Mouse (Mus musculus): Measurements from ENCODE around the gene Galnt10.
"Not testable (repeated sequence)": the region's sequence is repeated elsewhere in the genome, so short reads cannot be mapped to it uniquely, and the experiment has no call there.

Gene Galnt10

DNA sequence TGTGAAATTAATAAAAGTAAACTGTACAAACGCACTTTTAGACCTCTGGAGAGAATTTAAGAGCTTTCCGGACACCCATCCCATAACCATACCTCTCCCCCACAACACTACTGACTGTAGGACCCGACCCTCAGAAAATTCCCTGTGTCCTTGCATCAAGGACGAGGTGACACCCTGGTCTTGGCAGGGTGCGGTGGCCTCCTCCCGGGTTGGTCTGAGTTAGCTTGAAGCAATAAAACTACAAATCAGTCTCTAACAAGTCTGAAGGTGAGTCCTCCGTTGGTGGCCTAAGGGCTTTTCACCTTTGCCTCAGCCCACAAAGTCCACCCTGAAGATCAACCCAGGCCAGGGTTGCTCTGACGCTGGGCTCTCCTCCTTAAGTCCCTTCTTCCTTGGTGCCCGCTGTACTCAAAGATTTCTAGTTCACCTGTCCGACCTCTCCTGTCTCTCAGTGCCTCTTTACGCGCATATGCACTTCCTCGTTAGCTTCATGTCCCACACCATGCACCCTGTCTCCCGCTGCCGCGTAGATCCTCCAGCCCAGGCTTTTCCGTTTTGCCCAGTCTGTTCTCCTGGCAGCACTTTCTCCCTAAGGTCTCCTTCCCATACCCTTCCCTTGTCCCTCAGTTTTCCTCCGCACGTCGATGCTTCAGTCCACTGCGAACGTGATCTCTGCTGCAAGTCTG is 155.2 kb downstream of the Galnt10 start:
- no peak for DNase-seq

DNA sequence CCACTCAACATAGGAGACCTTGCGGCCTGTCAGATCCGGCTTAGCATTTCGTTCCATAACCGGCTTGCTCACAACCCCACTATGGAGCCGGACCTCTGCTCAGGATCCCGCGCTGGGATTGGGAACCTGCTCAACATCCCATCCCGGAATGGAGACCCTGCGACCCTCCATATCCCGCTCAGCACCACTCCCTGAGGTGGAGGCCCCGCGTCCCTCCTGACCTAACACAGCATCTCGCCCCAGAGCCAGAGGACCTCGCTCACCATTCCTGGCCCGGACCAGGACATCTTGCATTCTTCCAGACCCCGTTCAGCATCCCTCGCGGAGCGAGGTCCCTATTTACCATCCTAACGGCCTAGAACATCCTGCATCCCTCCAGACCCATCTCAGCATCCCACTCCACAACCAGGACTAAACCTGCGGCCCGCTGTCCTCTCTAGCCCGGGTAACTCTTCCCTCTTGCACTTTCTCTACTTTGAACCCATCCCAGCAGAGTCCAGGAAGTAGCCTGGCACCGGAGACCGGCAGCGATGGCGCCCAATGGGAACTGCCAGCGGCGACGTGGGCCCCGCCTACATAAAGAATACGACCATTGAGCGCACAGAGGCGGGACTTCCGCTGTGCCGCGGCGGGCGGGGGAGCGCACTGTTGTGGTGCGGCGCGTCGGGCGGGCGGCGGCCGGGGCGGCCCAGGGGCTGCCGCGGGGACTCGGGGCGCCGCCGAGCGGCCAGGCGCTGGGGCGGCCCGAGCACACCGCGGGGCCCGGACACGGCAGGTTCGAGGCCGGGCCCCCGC is 155.9 kb downstream of the Galnt10 start, which contains the start of gene Sap30l:
Gene Sap30l (plus strand): TSS at position 667 of the 795 bp plus-strand sequence.
- peak; percentile 96 for DNase-seq

- peak; percentile 42 for DNase-seq
Observed at GRCm38 (mm10) chr11:57801766-57802510, 156.7 kb downstream of the Galnt10 start.

DNA sequence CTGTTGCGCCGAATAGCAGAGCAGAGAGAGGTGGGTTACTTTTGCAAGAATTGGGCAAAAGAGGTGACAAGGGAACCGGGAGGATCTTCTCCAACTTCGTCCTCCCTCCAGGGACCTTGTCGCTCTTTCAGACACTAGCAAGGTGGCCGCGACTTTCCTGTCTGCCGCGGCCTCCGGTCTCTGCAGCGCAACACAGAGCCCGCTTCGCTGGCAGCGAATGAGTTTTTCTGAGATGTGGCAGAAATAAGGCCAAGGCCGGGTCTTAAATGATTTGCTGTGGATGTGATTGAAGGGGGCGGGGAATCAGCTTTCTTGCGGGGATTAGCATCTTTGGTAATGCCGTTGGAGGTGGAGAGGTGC is 157.2 kb downstream of the Galnt10 start:
- DNase-seq, result peak; percentile 23

DNA sequence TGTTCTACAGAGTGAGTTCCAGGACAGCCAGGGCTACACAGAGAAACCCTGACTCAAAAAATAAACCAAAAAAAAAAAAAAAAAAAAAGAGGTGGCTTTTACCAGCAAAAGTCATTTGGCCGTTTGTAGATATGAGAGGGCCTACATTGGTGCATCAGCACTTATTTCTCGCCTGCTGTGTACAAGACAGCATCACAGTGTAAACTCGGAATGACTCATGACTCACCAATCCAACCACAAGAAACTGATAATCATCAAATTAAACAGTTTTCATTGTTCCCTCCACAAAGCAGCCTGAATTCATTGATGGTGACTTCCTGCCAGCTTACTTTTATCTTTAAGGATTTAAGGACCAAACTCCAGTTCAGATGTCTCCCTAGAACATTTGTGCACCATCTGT is 159.8 kb downstream of the Galnt10 start:
- no peak for DNase-seq

DNA sequence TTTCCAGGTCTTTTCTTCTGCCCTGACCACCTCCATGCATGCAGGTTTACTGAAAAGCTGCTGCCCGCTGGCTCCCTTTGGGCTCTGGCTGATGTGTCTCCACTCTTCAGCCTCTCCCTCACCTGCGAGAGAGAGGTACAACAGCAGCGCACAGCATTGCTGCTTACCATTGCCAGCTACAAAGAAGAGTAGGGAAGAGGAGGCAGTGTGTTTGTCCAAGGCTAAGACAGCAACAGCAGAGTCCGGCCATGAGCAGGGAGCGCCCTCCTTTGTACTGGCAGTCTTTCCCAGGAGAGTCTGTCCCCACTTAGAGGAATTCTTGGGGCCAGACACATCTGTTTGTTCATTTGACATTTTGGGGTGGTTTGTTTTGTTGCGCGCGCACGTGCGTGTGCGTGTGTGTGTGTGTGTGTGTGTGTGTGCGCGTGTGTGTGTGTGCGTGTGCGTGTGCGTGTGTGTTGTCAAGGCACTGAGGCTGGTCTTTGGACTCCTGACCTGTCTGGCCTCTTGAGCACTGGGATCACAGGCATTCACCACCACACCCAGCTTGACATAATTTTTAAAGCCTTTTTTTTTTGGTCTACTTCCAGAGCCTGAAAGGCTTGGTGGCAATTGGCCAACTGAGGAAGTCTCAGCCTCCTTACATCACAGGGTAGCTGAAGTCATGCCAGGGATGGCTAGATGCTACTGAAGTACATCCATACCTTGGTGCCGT is 163.9 kb downstream of the Galnt10 start:
- DNase-seq, result no peak

DNA sequence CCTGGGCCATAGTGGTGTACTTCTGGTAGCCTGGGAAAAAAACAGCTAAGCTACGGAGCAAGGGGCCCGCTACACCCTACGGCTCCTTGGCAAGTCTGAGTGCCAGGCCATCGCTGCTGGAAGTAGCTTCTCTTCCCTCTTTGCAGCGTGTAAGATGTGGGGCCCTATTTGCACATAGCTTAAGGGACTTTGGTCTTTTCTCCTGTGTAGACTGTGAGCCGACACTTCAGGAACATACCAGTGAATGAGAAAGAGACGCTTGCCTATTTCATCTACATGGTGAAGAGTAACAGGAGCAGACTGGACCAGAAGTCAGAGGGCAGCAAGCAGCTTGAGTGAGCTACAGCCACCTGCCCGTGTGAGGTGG is 164.5 kb downstream of the Galnt10 start:
- no peak for DNase-seq

GRCm38 (mm10) chr11:57811006-57811405 is 165.8 kb downstream of the Galnt10 start:
- DNase-seq, result no peak

- DNase-seq, result no peak
Observed at GRCm38 (mm10) chr11:57812212-57812611, 167.0 kb downstream of the Galnt10 start.

GRCm38 (mm10) chr11:57813641-57814040 is 168.4 kb downstream of the Galnt10 start:
- no peak for DNase-seq

- DNase-seq, result no peak
Observed at GRCm38 (mm10) chr11:57818189-57818588, 172.9 kb downstream of the Galnt10 start.

DNA sequence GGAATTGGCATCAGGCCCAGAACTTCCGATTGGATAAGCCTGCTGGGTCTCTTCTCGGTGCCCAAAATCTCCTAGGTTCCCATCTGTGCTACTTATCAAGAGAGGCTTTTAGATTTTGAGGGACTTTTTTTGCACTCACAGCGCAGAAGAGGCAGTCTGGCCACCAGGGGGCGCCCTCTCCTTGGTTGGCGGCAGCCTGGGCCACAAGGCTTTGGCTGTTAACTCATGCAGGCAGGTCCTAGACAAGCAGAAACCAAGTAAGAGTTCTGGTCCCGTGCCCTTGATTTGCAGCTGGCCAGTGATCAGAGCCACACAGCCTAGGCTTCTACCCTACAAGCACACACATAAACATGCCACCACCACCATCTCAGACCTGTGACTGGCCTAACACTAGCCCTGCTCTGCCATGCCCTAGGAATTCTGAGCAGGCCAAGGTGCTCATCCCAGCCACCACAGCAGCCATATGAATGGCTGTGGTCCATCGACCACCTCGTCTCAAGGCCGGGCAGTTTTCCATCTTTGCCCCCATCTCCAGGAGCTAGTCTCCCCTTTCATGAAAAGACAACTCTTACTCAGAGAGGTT is 174.8 kb downstream of the Galnt10 start:
- DNase-seq, result peak; percentile 28

DNA sequence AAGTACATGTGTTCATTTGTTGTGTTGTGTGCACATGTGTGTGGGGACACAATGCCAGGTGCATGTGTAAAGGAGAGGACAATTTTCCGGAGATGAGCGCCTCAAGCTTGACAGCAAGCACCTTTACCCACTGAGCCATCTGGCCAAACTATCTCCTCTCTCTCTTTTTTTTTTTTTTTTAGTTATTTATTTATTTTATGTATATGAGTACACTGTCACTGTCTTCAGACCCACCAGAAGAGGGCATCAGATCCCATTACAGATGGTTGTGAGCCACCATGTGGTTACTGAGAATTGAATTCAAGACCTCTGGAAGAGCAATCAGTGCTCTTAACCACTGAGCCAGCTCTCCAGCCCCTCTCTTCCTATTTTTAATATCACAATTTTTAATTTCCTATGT is 177.9 kb downstream of the Galnt10 start:
- DNase-seq, result not testable (repeated sequence)

GRCm38 (mm10) chr11:57823714-57824113 is 178.5 kb downstream of the Galnt10 start:
- no peak for DNase-seq

DNA sequence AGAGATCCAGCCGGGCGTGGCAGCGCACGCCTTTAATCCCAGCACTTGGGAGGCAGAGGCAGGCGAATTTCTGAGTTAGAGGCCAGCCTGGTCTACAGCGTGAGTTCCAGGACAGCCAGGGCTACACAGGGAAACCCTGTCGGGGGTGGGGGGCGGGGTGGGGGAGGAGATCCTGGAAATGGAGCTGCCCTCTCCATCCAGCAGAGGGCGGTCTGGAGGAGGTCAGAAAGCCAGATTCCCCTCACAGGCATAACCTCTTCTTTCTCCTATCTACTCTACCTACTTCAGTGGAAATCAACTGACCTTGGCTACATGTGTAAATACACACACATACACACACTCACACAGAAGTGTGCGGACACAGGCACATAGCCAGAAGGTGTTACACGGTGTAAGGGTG is 180.0 kb downstream of the Galnt10 start:
- not testable (repeated sequence) for DNase-seq

DNA sequence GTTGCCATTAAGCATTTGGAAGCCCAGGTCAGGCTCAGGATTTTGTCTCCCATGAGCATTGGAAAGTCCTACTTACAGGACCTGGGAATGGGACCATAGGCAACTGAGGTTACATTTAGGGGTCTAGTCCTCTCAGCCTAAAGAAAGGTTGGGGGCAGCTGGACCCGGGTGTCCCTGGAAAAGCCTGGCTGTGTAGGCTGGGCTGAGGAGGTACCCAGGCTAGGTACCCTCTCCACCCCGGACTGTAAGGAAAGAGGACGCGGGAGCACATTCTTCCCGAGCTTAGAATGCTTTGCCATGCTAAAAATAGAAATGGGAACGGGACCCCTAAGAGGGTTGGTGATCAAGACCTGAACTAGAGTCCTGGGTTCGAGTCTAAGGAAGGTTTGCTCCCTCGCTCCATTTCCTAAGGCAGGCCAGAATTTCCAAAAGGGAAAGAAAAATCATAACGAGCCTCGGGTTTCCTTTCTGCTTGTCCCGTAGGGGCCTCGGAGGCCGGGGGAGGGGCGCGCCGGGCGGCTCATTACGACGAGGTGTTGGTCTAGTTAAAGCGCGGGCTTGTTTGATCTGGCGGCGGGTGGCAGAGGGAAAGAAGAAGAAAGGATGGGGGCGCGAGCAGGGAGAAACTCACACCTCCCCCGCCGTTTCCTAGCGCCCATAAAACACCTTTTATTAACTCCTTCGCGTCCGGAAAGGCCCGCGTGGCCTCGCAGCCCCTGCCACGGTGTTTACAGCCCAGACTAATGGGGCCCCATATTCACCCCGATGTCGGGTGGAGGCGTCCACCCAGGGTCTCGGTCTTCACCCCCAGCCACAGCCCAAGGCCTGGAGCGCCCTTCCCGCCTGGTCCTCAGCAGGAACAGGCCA is 182.0 kb downstream of the Galnt10 start:
- no peak for DNase-seq

DNA sequence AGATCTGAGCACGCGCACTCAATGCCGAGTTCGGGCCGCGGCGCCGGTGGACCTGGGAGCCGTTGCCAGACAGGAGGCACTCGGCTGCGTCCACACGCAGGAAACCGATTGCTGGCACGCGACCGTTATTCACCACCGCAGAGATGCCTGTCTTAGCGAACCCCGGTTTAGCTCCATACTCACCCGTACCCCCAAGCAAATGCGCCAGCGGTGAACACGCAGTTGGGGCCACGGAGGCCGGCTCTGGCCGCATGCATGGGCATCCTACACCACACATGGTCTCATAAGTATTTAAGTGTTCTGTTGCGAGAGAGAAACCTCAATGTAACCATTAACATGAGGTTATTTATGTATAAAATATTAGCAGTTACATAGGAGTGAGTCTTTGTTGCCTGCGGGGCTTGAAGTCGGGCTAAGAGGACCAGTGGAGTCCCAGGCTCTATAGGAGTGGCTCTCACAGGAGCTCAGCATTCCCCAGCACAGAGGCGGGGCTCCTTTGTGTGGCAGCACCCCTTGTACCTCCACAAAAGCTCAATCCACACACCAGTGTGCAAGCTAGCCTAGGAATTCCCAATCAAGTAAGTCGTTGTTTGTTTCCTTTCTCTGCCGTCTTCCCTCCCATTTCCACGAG is 182.8 kb downstream of the Galnt10 start:
- no peak for DNase-seq

- no peak for DNase-seq
Observed at GRCm38 (mm10) chr11:57828955-57829870, 184.0 kb downstream of the Galnt10 start.

- DNase-seq, result no peak
Observed at GRCm38 (mm10) chr11:57829871-57830775, 184.9 kb downstream of the Galnt10 start.

Measured in cerebellum, adult 11-12 months (tissue).